Mouse (Mus musculus) bone marrow macrophage, adult 2 months (primary cell): ENCODE data around the gene Atxn1l. TPM values are rescaled to one million over a fixed set of nuclear protein-coding genes. Genes with fewer than 3 reads are reported as not detected.

Experiments
- H3K27ac ChIP-seq: 2 replicates; pipeline ENCODE4 v1.5.1; 2012; ENCODE audit warnings: low read depth, low read length; ENCODE audit not compliant: insufficient read depth
- H3K4me1 ChIP-seq: 2 replicates; pipeline ENCODE4 v1.6.1; 2012; ENCODE audit warnings: low read length; ENCODE audit not compliant: control insufficient read depth, insufficient read depth
- H3K4me3 ChIP-seq: 2 replicates; pipeline ENCODE4 v1.5.1; 2012; ENCODE audit warnings: mild to moderate bottlenecking, low read length, moderate library complexity; ENCODE audit not compliant: insufficient read depth
- CTCF ChIP-seq: IDR thresholded peaks from 2 replicates; pipeline ENCODE4 v1.5.1; 2012; ENCODE audit warnings: low read depth, mild to moderate bottlenecking, low read length, moderate library complexity
- POLR2A ChIP-seq: IDR thresholded peaks from 2 replicates; pipeline ENCODE4 v1.6.1; 2012; ENCODE audit warnings: mild to moderate bottlenecking, low read depth, low read length, borderline replicate concordance
- polyA plus RNA-seq: library from polyadenylated mRNA; stranded (reverse); fragments of >200 nt; gene quantifications from 2 replicates; pipeline ENCODE4 v1.2.4, GENCODE M21; 2012; ENCODE audit not compliant: missing spikeins, insufficient read depth, insufficient read length

The Atxn1l gene
- polyA plus RNA-seq, 1 experiment: 21.0 TPM

DNA sequence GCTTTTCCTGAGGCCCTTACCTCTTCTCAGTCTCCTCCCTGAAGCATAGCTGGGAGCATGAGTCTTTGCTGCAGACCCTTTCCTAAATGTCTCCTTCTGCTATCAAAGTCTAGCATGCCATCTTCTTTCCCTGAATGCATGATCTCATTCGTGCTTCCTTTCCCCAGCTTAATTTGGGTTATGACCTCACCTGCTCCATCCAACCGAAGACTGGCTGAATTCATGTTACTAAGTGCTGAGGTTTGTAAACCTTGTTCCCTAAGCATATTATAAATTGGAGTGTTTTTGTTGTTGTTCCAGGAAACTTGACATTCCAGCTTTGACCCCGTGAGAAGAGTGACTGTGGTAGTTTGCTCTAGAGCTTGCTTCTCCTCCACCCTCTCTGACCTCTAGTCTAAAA, 3.5 kb downstream of the Atxn1l start:
- no peak for TF ChIP-seq CTCF
- TF ChIP-seq POLR2A: no peak
- H3K4me3 ChIP-seq: no peak overlapping the region
- H3K27ac ChIP-seq: peak overlapping the region; percentile 40
- H3K4me1 ChIP-seq: peaks cover 27% of the 10 kb centered on the region

DNA sequence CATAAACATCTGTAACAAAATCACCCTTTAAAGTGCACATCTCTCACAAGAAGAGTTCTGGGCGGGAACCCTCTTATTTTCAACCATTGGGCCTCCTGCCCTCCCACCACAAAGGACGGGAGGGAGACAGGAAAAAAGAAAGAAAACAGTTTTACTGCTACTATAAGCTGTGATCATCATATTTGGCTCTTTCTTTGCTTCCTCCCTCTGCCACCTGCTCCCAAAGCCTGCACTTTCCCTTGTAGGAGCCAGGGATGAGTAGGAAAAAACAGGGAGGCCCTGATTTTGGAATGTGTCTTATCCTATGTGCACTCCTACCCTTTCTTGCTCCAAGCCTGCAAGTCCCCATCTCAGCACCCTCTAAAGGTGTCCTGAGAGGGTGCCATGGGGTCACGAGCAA, 6.5 kb downstream of the Atxn1l start:
- no peak overlapping the region for H3K4me3 ChIP-seq
- TF ChIP-seq POLR2A: no peak
- no peak for TF ChIP-seq CTCF
- H3K4me1 ChIP-seq: peaks cover 21% of the 10 kb centered on the region
- H3K27ac ChIP-seq: no peak overlapping the region

DNA sequence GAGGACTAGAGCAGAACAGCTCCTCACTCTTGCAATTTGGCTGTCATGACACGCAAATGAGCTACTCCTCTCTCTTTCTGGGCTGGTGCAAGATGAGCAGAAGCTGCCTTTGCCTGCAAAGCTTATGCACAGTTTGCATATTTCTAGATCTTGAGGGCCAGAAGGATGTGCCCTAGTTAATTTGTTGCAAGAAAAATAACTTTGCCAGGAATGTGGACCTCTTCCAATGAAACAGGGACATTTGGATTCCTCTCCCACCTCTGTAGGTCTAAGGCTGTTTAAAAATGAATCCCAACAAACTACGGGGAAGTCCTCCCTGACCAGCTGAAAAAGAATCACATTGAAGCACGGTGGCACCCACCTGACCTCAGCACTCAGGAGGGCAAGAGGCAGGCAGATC, 12.4 kb downstream of the Atxn1l start:
- no peak overlapping the region for H3K4me3 ChIP-seq
- no peak overlapping the region for H3K27ac ChIP-seq
- TF ChIP-seq CTCF (no peak), POLR2A (no peak)
- no peaks in the 10 kb centered on the region for H3K4me1 ChIP-seq

DNA sequence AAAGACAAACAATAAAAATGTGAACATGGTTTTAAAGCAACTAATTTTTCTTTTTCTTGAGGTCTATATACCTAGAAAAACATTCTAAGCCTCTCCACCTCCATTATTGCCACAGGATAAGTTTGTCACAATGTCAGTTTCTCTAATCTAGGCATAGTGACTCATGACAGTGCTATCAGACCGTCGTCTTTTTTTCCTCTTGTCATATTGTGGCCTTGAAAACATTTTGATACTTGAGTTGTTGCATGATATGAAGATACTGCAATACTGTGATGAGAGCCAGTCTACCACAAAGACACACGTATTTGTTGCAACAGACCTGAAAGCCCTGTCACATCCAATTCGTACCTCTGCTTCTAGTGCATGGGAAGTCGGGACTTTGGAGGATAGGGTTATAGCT, 22.6 kb downstream of the Atxn1l start:
- no peak for TF ChIP-seq POLR2A
- no peak for TF ChIP-seq CTCF
- no peak overlapping the region for H3K27ac ChIP-seq

DNA sequence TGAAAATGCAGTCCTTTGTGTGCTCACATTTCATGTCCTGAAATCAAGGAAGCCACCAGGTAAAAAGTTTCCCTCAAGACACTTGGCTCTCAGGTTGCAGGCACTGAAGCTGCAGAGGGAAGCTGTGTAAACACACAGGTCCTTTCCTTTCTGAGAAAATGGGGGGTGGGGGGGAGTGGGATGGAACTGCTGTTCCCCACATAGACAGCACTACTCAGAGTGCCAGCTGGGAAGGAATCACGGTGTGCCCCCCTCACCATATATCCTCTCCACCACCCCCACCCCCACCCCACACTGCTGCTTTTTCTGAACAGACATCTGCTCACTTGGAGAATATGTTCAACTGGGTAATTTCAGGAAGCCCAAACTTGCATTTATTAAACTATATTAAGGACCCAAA, 25.0 kb downstream of the Atxn1l start:
- Histone ChIP-seq H3K27ac (no peak overlapping the region), H3K4me3 (no peak overlapping the region), H3K4me1 (no peaks in the 10 kb centered on the region)
- TF ChIP-seq CTCF: no peak
- TF ChIP-seq POLR2A: no peak

More for the DNA sequence above, 22.6 kb downstream of the Atxn1l start:
- Histone ChIP-seq H3K4me3 (no peak overlapping the region), H3K4me1 (no peaks in the 10 kb centered on the region)

DNA sequence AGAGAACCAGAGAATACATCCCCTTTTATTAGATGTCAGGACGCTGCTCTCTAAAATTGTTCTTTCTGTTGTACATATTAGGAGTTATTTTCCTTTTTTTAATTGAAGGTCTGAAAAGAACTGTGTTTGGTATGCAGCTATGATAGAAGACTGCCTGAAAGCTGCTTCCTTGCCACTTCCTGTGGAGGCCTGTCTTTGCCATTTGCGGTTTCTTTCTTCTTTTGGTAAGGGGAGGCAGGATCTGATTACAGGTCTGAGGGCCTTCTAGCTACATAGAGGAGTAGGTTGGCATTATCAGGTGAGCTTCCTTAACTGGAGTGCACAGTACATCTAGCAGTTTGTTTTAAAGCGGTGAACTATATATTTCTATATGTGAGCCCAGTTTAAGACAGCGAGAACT, 29.6 kb downstream of the Atxn1l start:
- Histone ChIP-seq H3K4me3 (no peak overlapping the region), H3K27ac (no peak overlapping the region), H3K4me1 (peaks cover 6% of the 10 kb centered on the region)
- no peak for TF ChIP-seq CTCF
- TF ChIP-seq POLR2A: no peak

DNA sequence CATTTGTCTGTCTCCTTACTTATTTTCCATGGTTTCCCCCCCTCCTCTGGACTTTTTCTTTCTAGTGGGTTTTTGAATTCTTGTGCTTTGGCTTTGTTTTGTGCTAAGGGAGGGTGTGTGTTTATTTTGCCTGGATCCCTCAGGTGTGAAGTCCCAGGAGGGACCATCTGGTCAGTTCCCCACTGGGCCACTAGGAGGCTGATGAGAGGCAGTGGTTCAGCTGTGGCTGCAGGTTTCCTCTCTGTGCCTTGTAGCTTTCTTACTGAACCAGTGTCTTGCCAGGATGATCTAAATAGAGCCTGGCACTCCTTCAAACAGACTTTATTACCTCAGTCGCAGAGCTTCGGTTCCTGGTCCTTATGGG, 30.7 kb downstream of the Atxn1l start:
- Histone ChIP-seq H3K4me1 (peaks cover 6% of the 10 kb centered on the region), H3K27ac (no peak overlapping the region), H3K4me3 (no peak overlapping the region)
- TF ChIP-seq POLR2A (no peak), CTCF (peak; percentile 86)

DNA sequence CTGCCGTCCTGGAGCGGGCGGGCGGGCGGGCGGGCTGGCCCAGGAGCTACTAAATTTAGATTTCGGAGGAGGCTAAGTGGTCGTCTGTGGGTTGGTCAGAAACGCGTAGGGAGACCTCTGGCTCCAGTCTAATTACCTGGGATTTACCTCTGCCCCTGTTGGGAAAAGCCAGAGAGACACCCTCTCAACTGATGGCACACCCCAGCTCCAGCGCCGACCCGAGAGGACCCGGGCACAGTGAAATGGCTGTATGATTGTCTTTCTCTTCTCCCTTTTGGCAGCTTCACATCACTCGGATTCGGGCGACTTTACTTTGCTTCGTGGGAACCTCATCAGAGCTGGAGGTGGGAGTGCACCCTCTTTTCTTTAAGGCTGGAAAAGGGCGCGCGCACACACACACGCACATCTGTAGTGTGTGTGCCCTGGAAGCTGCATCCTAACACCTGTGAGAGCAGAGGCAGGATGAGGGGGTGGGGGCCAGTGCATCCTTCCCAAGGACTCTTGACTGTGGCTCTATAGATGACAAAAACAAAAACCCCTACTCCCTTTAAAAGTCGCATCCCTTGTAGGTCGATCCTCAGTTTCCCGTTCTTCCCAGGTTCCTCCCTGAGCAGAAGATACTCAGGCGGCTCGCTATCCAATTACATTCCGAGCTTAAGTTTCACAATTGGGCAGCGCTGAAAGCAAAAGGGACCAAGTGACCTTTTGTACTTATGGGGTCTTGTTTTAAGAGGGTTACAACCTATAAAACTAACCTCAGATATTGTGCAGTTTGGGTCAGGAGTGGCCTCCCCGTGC, 31.3 kb downstream of the Atxn1l start:
- Histone ChIP-seq H3K27ac (no peak overlapping the region), H3K4me1 (peaks cover 6% of the 10 kb centered on the region), H3K4me3 (peak overlapping the region; percentile 65)
- TF ChIP-seq CTCF: no peak
- no peak for TF ChIP-seq POLR2A

DNA sequence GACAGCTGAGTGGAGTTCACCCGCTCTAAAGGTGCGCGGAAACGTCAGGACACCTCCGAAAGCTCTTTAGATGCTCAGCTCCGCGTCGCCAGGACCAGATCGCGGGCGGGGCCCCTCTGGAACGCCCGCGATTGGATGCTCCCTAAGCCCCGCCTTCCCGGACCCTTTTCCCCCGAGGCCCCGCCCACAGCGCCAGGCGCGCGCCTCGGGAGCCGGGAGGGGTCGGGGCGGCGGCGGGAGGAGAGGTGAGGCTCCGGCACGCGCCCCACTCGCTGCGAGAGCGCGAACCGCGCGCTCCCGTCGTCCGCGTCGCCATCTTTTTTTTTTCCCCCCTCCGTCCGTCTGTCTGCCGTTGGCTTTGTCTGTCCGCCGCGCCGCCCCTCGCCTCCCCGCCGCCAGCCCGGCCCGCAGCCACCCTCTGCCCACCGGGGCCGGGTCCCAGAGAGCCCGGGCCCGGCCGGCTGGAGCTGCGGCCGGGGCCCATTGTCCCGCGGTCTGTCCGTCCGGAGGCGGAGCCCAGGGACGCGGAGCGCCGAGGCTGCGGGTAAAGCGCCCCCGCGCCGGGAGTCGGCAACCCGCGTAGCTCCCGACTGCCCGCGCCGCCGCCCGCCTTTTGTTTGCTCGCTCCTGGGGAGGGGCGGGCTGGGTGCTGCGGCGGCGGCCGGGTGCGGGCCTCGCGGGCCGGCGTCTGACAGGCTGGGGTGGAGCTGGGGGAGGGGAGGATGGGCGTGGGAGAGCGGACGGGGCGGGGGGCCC, 32.0 kb downstream of the Atxn1l start, which contains the start of gene Zfp821:
Gene Zfp821 (plus strand): TSS at position 227 of the 756 bp plus-strand sequence.
- TF ChIP-seq CTCF (no peak), POLR2A (no peak)
- peaks cover 6% of the 10 kb centered on the region for H3K4me1 ChIP-seq

DNA sequence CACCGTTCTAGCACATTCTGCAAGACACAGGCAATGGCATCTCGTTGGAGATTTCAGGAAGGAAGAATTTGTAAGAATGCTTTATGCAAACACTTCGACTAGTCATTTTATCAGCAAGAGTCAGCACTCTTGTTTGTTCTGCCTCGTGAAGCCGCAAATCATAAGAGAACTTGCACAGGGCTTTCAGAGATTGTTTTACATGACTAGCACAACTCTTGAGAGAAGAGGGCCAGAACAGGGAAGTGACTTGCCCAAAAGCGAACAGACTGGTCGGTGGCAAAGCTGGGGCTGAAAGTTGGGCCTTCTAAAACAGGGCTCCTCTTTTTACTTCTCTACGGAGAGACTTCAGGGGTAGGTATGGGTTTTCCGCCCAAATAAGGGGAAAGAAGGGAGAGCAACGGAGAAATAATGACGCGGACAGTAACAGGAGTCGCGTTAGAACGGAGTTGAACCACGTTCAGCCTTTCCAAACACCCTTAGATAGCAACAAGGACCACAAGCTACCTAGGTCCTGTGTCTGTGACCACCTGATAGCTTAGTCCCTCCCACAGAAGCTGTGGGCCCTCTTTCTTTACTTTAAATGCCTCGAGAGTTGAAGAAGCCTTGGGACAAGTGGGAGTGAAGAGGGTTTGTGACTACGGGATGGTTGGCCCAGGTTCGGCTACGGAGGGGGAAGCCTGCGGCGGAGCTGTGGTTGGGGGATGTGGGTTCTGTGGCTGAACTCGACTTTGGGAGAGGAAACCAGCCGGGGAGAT, 32.8 kb downstream of the Atxn1l start:
- Histone ChIP-seq H3K4me3 (peak overlapping the region; percentile 65), H3K4me1 (peaks cover 6% of the 10 kb centered on the region), H3K27ac (peak overlapping the region; percentile 64)
- TF ChIP-seq CTCF: no peak
- no peak for TF ChIP-seq POLR2A

More for the DNA sequence above, 32.0 kb downstream of the Atxn1l start, which contains the start of gene Zfp821:
- peak within 1 kb of the TSS; percentile 65 for H3K4me3 ChIP-seq
- H3K27ac ChIP-seq: peak within 1 kb of the TSS; percentile 64
